Mouse (Mus musculus): ENCODE data around the gene Pbxip1. TPM values are rescaled to one million over a fixed set of nuclear protein-coding genes. Genes with fewer than 3 reads are reported as not detected.
A peak's percentile ranks its signal among the peaks of the same experiment; 100 is the strongest.

Gene Pbxip1
- 52.2 and 55.8 TPM in 2 replicates for polyA plus RNA-seq (2015; fragmentation: Nextera tagmentation; extraction: Ambion mirVana)

GRCm38 (mm10) chr3:89436176-89437113, at the start of gene Pbxip1:
Pbxip1 (plus strand) TSS chr3:89436706.
- no peak for TF ChIP-seq CTCF (IDR thresholded peaks at IDR 0.05; ENCODE audit: low read depth)
- Histone ChIP-seq H3K4me1 (replicated peaks; ENCODE audit: control insufficient read depth, insufficient read depth, low read length) (0 out of 2 replicates have a peak, but pooled peaks cover under 1% of the 10 kb centered on the region), H3K27me3 (replicated peaks; ENCODE audit: control insufficient read depth, insufficient read depth, low read length) (no peaks in the 10 kb centered on the region), H3K4me2 (replicated peaks; ENCODE audit: low read depth) (peak within 1 kb of the TSS; percentile 77), H3K9ac (ENCODE audit: low read depth, low read length) (peak within 1 kb of the TSS; percentile 53), H3K9me3 (ENCODE audit: control insufficient read depth) (no peaks in the 10 kb centered on the region), H3K36me3 (ENCODE audit: control insufficient read depth, insufficient read depth) (peaks cover 34% of the 10 kb centered on the region), H3K27ac (ENCODE audit: low read depth, low read length) (peak within 1 kb of the TSS; percentile 74), H3K4me3 (ENCODE audit: low read depth, low read length) (peak within 1 kb of the TSS; percentile 52)
- peak; percentile 73 for ATAC-seq
- WGBS, result 5% methylated on average over 16 of the region's 16 CpGs

GRCm38 (mm10) chr3:89387632-89388031, 48.9 kb upstream of the Pbxip1 start:
- Histone ChIP-seq H3K4me1 (replicated peaks; ENCODE audit: control insufficient read depth, insufficient read depth, low read length) (peaks cover 6% of the 10 kb centered on the region; the same call in 1 of the 2 replicates), H3K4me2 (replicated peaks; ENCODE audit: low read depth) (peak overlapping the region; percentile 85), H3K4me3 (ENCODE audit: low read depth, low read length) (peak overlapping the region; percentile 26), H3K27ac (ENCODE audit: low read depth, low read length) (peak overlapping the region; percentile 97), H3K9ac (ENCODE audit: low read depth, low read length) (peak overlapping the region; percentile 40; the same call in 1 of the 2 replicates), H3K36me3 (ENCODE audit: control insufficient read depth, insufficient read depth) (peaks cover 11% of the 10 kb centered on the region; the same call in 1 of the 2 replicates), H3K27me3 (replicated peaks; ENCODE audit: control insufficient read depth, insufficient read depth, low read length) (no peaks in the 10 kb centered on the region), H3K9me3 (ENCODE audit: control insufficient read depth) (no peaks in the 10 kb centered on the region)
- no peak for ATAC-seq
- WGBS, result 40% methylated on average over 11 of the region's 11 CpGs
- peak; percentile 31; the same call in 1 of the 2 replicates for TF ChIP-seq CTCF (IDR thresholded peaks at IDR 0.05; ENCODE audit: low read depth)

GRCm38 (mm10) chr3:89388134-89388881, 48.2 kb upstream of the Pbxip1 start:
- H3K36me3 ChIP-seq (ENCODE audit: control insufficient read depth, insufficient read depth), result peaks cover 11% of the 10 kb centered on the region; the same call in 1 of the 2 replicates
- H3K4me2 ChIP-seq (replicated peaks; ENCODE audit: low read depth), result peak overlapping the region; percentile 85
- H3K27me3 ChIP-seq (replicated peaks; ENCODE audit: control insufficient read depth, insufficient read depth, low read length), result no peaks in the 10 kb centered on the region
- 34% methylated on average over 11 of the region's 11 CpGs for WGBS
- H3K27ac ChIP-seq (ENCODE audit: low read depth, low read length), result peak overlapping the region; percentile 97
- H3K9me3 ChIP-seq (ENCODE audit: control insufficient read depth), result no peaks in the 10 kb centered on the region
- no peak for TF ChIP-seq CTCF (IDR thresholded peaks at IDR 0.05; ENCODE audit: low read depth)
- peaks cover 6% of the 10 kb centered on the region; the same call in 1 of the 2 replicates for H3K4me1 ChIP-seq (replicated peaks; ENCODE audit: control insufficient read depth, insufficient read depth, low read length)
- peak overlapping the region; percentile 26 for H3K4me3 ChIP-seq (ENCODE audit: low read depth, low read length)
- peak overlapping the region; percentile 40; the same call in 1 of the 2 replicates for H3K9ac ChIP-seq (ENCODE audit: low read depth, low read length)
- ATAC-seq, result peak; percentile 85

GRCm38 (mm10) chr3:89388901-89389740, 47.4 kb upstream of the Pbxip1 start:
- peak; percentile 40 for ATAC-seq
- H3K9me3 ChIP-seq (ENCODE audit: control insufficient read depth), result no peaks in the 10 kb centered on the region
- H3K36me3 ChIP-seq (ENCODE audit: control insufficient read depth, insufficient read depth), result peaks cover 6% of the 10 kb centered on the region; the same call in 1 of the 2 replicates
- H3K27ac ChIP-seq (ENCODE audit: low read depth, low read length), result peak overlapping the region; percentile 97
- H3K4me1 ChIP-seq (replicated peaks; ENCODE audit: control insufficient read depth, insufficient read depth, low read length), result peaks cover 6% of the 10 kb centered on the region; the same call in 1 of the 2 replicates
- H3K4me2 ChIP-seq (replicated peaks; ENCODE audit: low read depth), result peak overlapping the region; percentile 85
- 38% methylated on average over 5 of the region's 6 CpGs for WGBS
- no peaks in the 10 kb centered on the region for H3K27me3 ChIP-seq (replicated peaks; ENCODE audit: control insufficient read depth, insufficient read depth, low read length)
- 0 out of 2 replicates have a peak overlapping the region, but pooled peaks have one; percentile 83 for H3K9ac ChIP-seq (ENCODE audit: low read depth, low read length)
- no peak for TF ChIP-seq CTCF (IDR thresholded peaks at IDR 0.05; ENCODE audit: low read depth)
- no peak overlapping the region for H3K4me3 ChIP-seq (ENCODE audit: low read depth, low read length)

- WGBS, result 17% methylated on average over 5 of the region's 5 CpGs
- H3K27ac ChIP-seq (ENCODE audit: low read depth, low read length), result peak overlapping the region; percentile 97
- no peak for TF ChIP-seq CTCF (IDR thresholded peaks at IDR 0.05; ENCODE audit: low read depth)
- peak overlapping the region; percentile 83; the same call in 1 of the 2 replicates for H3K9ac ChIP-seq (ENCODE audit: low read depth, low read length)
- no peak for ATAC-seq
- H3K4me3 ChIP-seq (ENCODE audit: low read depth, low read length), result peak overlapping the region; percentile 76
- no peaks in the 10 kb centered on the region; the same call in 1 of the 2 replicates for H3K36me3 ChIP-seq (ENCODE audit: control insufficient read depth, insufficient read depth)
- no peaks in the 10 kb centered on the region for H3K9me3 ChIP-seq (ENCODE audit: control insufficient read depth)
- no peaks in the 10 kb centered on the region for H3K27me3 ChIP-seq (replicated peaks; ENCODE audit: control insufficient read depth, insufficient read depth, low read length)
- peak overlapping the region; percentile 85 for H3K4me2 ChIP-seq (replicated peaks; ENCODE audit: low read depth)
- peaks cover 6% of the 10 kb centered on the region; the same call in 1 of the 2 replicates for H3K4me1 ChIP-seq (replicated peaks; ENCODE audit: control insufficient read depth, insufficient read depth, low read length)
Measured at GRCm38 (mm10) chr3:89390111-89390515, 46.4 kb upstream of the Pbxip1 start.

All from intestine, postnatal 0 days (tissue).